Mouse (Mus musculus) limb, embryonic 15.5 days (tissue): ENCODE measurements around the gene Max. TPM values are rescaled to one million over a fixed set of nuclear protein-coding genes. Genes with fewer than 3 reads are reported as not detected.

ENCODE experiments used
- ATAC-seq: fragments of 200-750 bp; cut with Nextera tagmentation; 2 replicates; pipeline ENCODE4 v1.8.0; 2017; ENCODE audit warnings: low read depth, moderate TSS enrichment; ENCODE audit not compliant: insufficient number of reproducible peaks, low FRiP score, low TSS enrichment
- H3K27ac ChIP-seq: fragments of 300-500 bp; sonication (generic); 2 replicates; pipeline ENCODE4 v1.5.1; 2015; ENCODE audit warnings: moderate library complexity, mild to moderate bottlenecking, inconsistent platforms
- H3K27me3 ChIP-seq: fragments of 300-500 bp; sonication (generic); 2 replicates; pipeline ENCODE4 v1.6.1; 2015; ENCODE audit warnings: inconsistent platforms
- H3K36me3 ChIP-seq: fragments of 300-500 bp; sonication (generic); 2 replicates; pipeline ENCODE4 v1.6.1; 2015; ENCODE audit warnings: inconsistent platforms
- H3K4me1 ChIP-seq: fragments of 300-500 bp; sonication (generic); 2 replicates; pipeline ENCODE4 v1.6.1; 2015; ENCODE audit warnings: inconsistent platforms
- H3K4me2 ChIP-seq: fragments of 300-500 bp; sonication (generic); 2 replicates; pipeline ENCODE4 v1.6.1; 2015; ENCODE audit warnings: mild to moderate bottlenecking, inconsistent platforms
- H3K4me3 ChIP-seq: fragments of 300-500 bp; sonication (generic); 2 replicates; pipeline ENCODE4 v1.5.1; 2015; ENCODE audit warnings: mild to moderate bottlenecking, inconsistent platforms
- H3K9ac ChIP-seq: fragments of 300-500 bp; sonication (generic); 2 replicates; pipeline ENCODE4 v1.6.1; 2015; ENCODE audit warnings: inconsistent platforms
- H3K9me3 ChIP-seq: fragments of 300-500 bp; sonication (generic); 2 replicates; pipeline ENCODE4 v1.6.1; 2016; ENCODE audit warnings: inconsistent platforms
- WGBS: fragments of 180-500 bp; shearing (Covaris S2); methylation state at CpG from one replicate; pipeline ENCODE4 v1.1.7; 2015; 5-methylcytosine and 5-hydroxymethylcytosine counted together
- polyA plus RNA-seq: library from polyadenylated mRNA; unstranded; fragments of >200 nt; fragmentation: Nextera tagmentation; extraction: Ambion mirVana; gene quantifications from 2 replicates; pipeline ENCODE4 v1.2.1, GENCODE M21; 2015

Gene Max
- polyA plus RNA-seq, 1 experiment from 2014 or later: 20.1 TPM

DNA sequence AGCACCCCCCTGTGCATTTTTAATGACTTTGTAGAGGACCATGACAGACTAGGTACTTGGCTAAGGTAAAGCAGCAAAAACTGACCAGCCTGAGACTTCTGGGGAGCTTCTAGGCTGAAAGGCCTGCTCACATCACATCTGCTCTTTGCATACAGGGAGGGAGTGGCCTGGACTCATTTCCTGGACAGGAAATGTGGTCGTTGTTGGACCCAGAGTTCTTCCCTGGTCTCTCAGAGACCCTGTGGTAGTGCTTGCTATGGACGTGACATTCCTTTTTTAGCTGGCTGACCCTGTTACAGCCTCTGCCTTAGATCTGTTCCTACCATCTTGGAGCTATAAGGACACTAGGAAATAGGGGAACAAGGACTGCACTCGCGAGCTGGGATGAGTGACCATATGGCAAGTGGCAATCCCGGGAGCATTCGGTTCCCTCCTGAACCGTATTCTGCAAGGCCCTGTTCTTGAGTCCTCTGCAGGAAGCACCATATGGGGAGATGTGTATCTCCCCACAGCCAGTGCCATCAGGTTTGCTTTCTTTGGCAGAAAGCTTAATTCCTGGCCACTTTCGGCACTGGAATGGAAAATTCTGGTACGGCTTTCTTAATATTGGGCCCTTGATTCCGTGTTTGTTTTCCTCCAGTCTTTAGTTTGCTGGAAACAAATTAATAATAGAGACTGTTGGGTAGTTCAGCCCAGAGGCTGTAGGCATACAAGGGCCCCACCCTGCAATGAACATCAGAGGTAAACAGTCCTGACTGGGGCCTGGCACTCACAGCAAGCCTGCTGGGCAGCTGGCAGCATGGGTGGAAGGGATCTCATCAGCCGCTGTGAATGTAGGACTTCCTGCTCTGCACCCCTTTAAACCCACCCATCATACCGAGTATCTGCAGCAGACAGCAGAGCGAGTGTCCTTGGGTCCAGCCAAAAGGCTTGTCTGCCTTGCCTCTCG, 30.0 kb downstream of the Max start:
- WGBS: 62% methylated on average over 14 of the region's 14 CpGs
- Histone ChIP-seq H3K4me1 (peaks cover 8% of the 10 kb centered on the region; the same call in 1 of the 2 replicates), H3K4me3 (no peak overlapping the region), H3K9me3 (no peaks in the 10 kb centered on the region), H3K27ac (peak overlapping the region; percentile 62), H3K9ac (no peak overlapping the region), H3K4me2 (no peak overlapping the region), H3K36me3 (peaks cover 26% of the 10 kb centered on the region), H3K27me3 (no peaks in the 10 kb centered on the region)
- ATAC-seq: no peak

DNA sequence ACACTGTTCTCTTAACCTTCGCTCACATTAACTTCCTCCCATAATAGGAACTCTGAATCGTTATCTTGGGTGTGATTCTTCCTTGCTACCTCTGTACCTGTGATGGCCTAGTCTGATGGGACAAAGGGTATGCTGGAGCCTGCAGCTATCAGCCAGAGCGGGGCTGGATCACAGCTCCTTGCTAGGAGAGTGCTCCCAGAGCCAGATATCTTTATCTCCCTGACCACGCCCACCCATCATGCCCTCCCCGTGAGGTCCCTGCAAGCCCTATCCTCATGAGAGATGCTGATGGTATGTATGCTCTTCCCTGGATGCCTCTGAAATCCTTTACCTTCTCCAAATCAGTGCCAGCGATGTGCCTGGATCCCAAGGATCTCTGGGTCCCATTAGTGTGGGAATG, 31.8 kb downstream of the Max start:
- 66% methylated on average over 6 of the region's 6 CpGs for WGBS
- no peak overlapping the region for H3K9ac ChIP-seq
- H3K27me3 ChIP-seq: no peaks in the 10 kb centered on the region
- H3K4me1 ChIP-seq: peaks cover 8% of the 10 kb centered on the region; the same call in 1 of the 2 replicates
- H3K36me3 ChIP-seq: peaks cover 9% of the 10 kb centered on the region; the same call in 1 of the 2 replicates
- H3K27ac ChIP-seq: no peak overlapping the region
- no peak overlapping the region for H3K4me2 ChIP-seq
- H3K4me3 ChIP-seq: no peak overlapping the region
- ATAC-seq: no peak
- H3K9me3 ChIP-seq: no peaks in the 10 kb centered on the region

GRCm38 (mm10) chr12:76927539-76927938, 34.5 kb downstream of the Max start:
- ATAC-seq: no peak
- 62% methylated on average over 10 of the region's 10 CpGs for WGBS
- no peaks in the 10 kb centered on the region for H3K9me3 ChIP-seq
- no peaks in the 10 kb centered on the region for H3K27me3 ChIP-seq
- H3K9ac ChIP-seq: no peak overlapping the region
- peaks cover 6% of the 10 kb centered on the region; the same call in 1 of the 2 replicates for H3K4me1 ChIP-seq
- H3K36me3 ChIP-seq: peaks cover 12% of the 10 kb centered on the region
- no peak overlapping the region for H3K4me2 ChIP-seq
- H3K4me3 ChIP-seq: no peak overlapping the region
- no peak overlapping the region for H3K27ac ChIP-seq

DNA sequence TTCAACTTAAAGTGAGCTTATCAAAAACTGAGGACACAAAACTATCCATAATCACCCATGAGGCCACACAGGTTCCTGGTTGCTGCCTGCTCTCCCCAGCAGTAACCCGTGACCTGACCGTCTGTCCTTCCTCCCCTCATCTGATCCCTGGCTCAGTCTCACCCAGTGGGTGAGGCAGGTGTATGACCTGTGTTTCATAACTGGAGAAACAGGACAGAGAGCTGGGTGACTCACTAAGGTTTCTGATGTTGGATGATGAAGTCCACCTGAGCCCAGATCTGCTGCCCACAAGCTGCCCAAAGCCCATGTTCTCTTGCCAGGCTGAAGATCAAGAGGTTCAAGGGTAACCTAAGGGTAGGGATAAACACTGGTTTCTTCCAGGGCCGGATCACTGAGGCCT, 35.0 kb downstream of the Max start:
- WGBS: 83% methylated on average over 3 of the region's 3 CpGs
- no peak for ATAC-seq
- no peak overlapping the region for H3K4me3 ChIP-seq
- H3K36me3 ChIP-seq: peaks cover 12% of the 10 kb centered on the region
- H3K27me3 ChIP-seq: no peaks in the 10 kb centered on the region
- H3K9ac ChIP-seq: no peak overlapping the region
- H3K9me3 ChIP-seq: no peaks in the 10 kb centered on the region
- H3K27ac ChIP-seq: no peak overlapping the region
- H3K4me2 ChIP-seq: no peak overlapping the region
- 0 out of 2 replicates have a peak, but pooled peaks cover under 1% of the 10 kb centered on the region for H3K4me1 ChIP-seq

GRCm38 (mm10) chr12:76926338-76926945, 35.6 kb downstream of the Max start:
- Histone ChIP-seq H3K4me3 (no peak overlapping the region), H3K36me3 (peaks cover 12% of the 10 kb centered on the region), H3K4me1 (no peaks in the 10 kb centered on the region), H3K27ac (no peak overlapping the region), H3K9me3 (no peaks in the 10 kb centered on the region), H3K27me3 (no peaks in the 10 kb centered on the region), H3K4me2 (no peak overlapping the region), H3K9ac (no peak overlapping the region)
- ATAC-seq: no peak
- WGBS: 70% methylated on average over 10 of the region's 10 CpGs

DNA sequence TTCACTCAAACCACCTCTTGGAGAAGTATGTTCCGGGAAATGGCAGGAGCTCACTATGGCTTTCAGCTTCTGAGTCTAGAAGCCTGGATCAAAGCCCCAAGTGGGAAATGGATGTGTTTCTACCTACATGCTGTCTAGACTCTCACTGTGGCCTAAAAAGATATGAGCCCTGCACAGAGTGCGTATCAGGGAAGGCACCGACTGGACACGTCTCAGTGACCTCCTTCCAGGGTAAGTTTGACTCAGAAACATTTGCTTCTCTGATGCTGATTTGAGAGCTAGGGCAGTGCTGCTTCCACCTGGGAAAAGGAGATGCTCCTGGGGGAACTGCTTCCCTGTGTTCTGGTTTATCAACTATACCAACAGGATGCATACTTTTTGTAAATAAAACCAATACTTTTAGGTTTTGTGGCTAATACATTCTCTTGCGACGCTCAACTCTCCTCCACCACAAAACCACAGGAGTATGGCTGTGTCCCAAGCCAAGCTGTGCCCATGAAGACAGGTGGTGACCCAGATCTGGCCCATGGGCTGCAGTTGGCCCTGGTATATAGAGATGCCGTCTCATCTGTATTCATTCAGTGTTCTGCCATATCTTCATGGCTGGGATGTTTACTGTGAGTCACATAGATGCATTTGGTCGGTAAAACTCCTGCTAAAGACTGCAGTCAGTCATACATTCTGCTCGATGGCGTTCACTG, 36.9 kb downstream of the Max start:
- Histone ChIP-seq H3K36me3 (peaks cover 24% of the 10 kb centered on the region), H3K4me1 (no peaks in the 10 kb centered on the region), H3K4me3 (no peak overlapping the region), H3K27ac (no peak overlapping the region), H3K4me2 (no peak overlapping the region), H3K27me3 (no peaks in the 10 kb centered on the region), H3K9me3 (no peaks in the 10 kb centered on the region), H3K9ac (no peak overlapping the region)
- ATAC-seq: no peak
- WGBS: 85% methylated on average over 10 of the region's 10 CpGs

DNA sequence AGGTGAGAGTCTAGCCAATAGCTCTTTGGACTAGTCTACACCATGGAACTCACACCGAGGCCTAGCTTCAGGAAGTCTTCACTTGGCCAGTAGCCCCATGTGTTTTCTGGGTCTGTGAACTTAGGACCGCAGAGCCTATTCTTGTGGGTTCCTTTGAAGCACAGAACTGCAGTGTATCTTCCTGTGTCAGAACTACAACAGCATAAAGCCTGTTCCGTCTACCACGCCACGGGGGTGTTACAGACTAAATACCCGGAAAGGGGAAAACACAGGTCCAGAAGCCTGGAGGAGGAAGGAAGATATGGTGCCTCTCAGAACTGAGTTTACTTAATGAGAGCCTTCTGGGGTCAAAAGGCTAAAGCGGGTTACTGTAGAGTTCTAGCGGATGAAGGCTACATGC, 38.9 kb downstream of the Max start:
- H3K4me2 ChIP-seq: no peak overlapping the region
- no peak overlapping the region for H3K4me3 ChIP-seq
- no peak overlapping the region for H3K9ac ChIP-seq
- no peaks in the 10 kb centered on the region for H3K4me1 ChIP-seq
- WGBS: 89% methylated on average over 8 of the region's 8 CpGs
- peaks cover 28% of the 10 kb centered on the region for H3K36me3 ChIP-seq
- ATAC-seq: no peak
- no peak overlapping the region for H3K27ac ChIP-seq
- H3K9me3 ChIP-seq: no peaks in the 10 kb centered on the region
- H3K27me3 ChIP-seq: no peaks in the 10 kb centered on the region

GRCm38 (mm10) chr12:76920990-76921389, 41.0 kb downstream of the Max start:
- Histone ChIP-seq H3K9ac (no peak overlapping the region), H3K27ac (no peak overlapping the region), H3K4me1 (no peaks in the 10 kb centered on the region), H3K9me3 (no peaks in the 10 kb centered on the region), H3K4me3 (no peak overlapping the region), H3K27me3 (no peaks in the 10 kb centered on the region), H3K36me3 (peaks cover 46% of the 10 kb centered on the region), H3K4me2 (no peak overlapping the region)
- no peak for ATAC-seq
- 84% methylated on average over 8 of the region's 8 CpGs for WGBS

- H3K4me2 ChIP-seq: no peak overlapping the region
- no peak overlapping the region for H3K9ac ChIP-seq
- WGBS: 77% methylated on average over 6 of the region's 6 CpGs
- H3K9me3 ChIP-seq: no peaks in the 10 kb centered on the region
- no peaks in the 10 kb centered on the region for H3K27me3 ChIP-seq
- peaks cover 48% of the 10 kb centered on the region for H3K36me3 ChIP-seq
- H3K4me1 ChIP-seq: no peaks in the 10 kb centered on the region
- H3K27ac ChIP-seq: no peak overlapping the region
- peak; percentile 17; the same call in 1 of the 2 replicates for ATAC-seq
- no peak overlapping the region for H3K4me3 ChIP-seq
These were observed 41.6 kb downstream of the Max start for GRCm38 (mm10) chr12:76920398-76920797.

GRCm38 (mm10) chr12:76918855-76919254, 43.1 kb downstream of the Max start:
- Histone ChIP-seq H3K27ac (no peak overlapping the region), H3K9ac (no peak overlapping the region), H3K27me3 (no peaks in the 10 kb centered on the region), H3K4me3 (no peak overlapping the region), H3K9me3 (no peaks in the 10 kb centered on the region), H3K36me3 (peaks cover 55% of the 10 kb centered on the region), H3K4me1 (no peaks in the 10 kb centered on the region), H3K4me2 (no peak overlapping the region)
- 58% methylated on average over 3 of the region's 3 CpGs for WGBS
- no peak for ATAC-seq

DNA sequence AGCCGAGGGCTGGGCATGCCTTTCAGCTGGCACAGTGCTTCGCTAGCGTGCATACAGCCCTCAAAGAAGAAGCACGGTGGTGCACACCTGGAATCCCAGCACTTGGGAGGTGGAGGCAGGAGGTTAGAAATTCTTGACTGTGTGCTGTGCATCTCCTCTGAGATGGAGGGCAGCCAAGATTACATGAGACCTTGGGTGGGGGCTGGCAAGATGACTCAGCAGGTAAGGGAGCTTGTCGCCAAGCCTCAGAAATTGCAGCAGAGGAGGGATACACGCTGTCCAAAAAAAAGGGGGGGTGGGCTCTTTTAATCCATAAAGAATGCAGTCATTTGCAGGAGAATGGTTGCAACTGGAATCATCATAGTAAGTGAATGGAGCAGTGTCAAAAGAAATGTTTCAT, 43.9 kb downstream of the Max start:
- ATAC-seq: no peak
- Histone ChIP-seq H3K4me3 (no peak overlapping the region), H3K27ac (no peak overlapping the region), H3K9ac (no peak overlapping the region), H3K4me1 (no peaks in the 10 kb centered on the region), H3K27me3 (no peaks in the 10 kb centered on the region), H3K36me3 (peaks cover 54% of the 10 kb centered on the region), H3K9me3 (no peaks in the 10 kb centered on the region), H3K4me2 (no peak overlapping the region)
- 80% methylated on average over 6 of the region's 6 CpGs for WGBS

DNA sequence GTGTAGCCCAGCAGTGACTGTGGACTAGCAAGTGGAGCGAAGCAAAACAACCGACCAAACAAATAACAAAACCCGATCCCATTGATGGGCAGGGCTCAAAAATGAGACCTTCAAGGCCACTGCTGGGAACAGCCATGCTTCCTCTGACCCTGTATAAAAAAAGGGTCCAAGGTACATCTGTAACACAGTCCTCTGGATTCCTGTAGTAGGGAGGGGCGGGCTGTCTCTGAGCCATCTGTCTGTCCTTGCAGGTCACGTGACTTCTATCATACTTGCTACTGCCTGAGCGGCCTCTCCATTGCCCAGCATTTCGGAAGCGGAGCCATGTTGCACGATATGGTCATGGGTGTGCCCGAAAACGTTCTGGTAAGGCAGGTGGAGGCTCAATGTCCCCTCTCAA, 45.8 kb downstream of the Max start:
- no peak for ATAC-seq
- Histone ChIP-seq H3K27me3 (no peaks in the 10 kb centered on the region), H3K4me3 (no peak overlapping the region), H3K4me1 (no peaks in the 10 kb centered on the region), H3K9me3 (no peaks in the 10 kb centered on the region), H3K4me2 (no peak overlapping the region), H3K9ac (no peak overlapping the region), H3K27ac (no peak overlapping the region), H3K36me3 (peaks cover 60% of the 10 kb centered on the region)
- 90% methylated on average over 11 of the region's 11 CpGs for WGBS
